Mouse (Mus musculus) spleen, adult 2 months (tissue): ENCODE results near the gene LTO1.

Source experiments
- CTCF ChIP-seq: fragments of 200-500 bp; IDR thresholded peaks from 2 replicates; pipeline ENCODE4 v1.5.1; 2011; ENCODE audit warnings: mild to moderate bottlenecking, inconsistent platforms; ENCODE audit not compliant: insufficient read depth, insufficient read length, insufficient replicate concordance; ENCODE audit errors: extremely low read depth
- POLR2A ChIP-seq: fragments of 200-500 bp; IDR thresholded peaks from 2 replicates; pipeline ENCODE4 v1.6.1; 2011; ENCODE audit warnings: low read depth, low read length, inconsistent platforms

GRCm38 (mm10) chr7:144891863-144892262 is 23.0 kb upstream of the LTO1 start:
- TF ChIP-seq POLR2A (no peak), CTCF (no peak)
